Mouse (Mus musculus) urinary bladder, postnatal 10 days (tissue): ENCODE results near the gene Dzank1.

Experiments used
- DNase-seq: peaks from one replicate; pipeline ENCODE4 v3.0.0; 2022; ENCODE audit warnings: low spot score

The Dzank1 gene

GRCm38 (mm10) chr2:144465876-144466575, 61.2 kb downstream of the Dzank1 start:
- no peak for DNase-seq

- DNase-seq, result no peak
These were observed 62.1 kb downstream of the Dzank1 start for GRCm38 (mm10) chr2:144464799-144465760.

GRCm38 (mm10) chr2:144464182-144464581, 63.0 kb downstream of the Dzank1 start:
- no peak for DNase-seq

- DNase-seq, result peak; percentile 29
These were observed 68.0 kb downstream of the Dzank1 start for GRCm38 (mm10) chr2:144458975-144459754.

GRCm38 (mm10) chr2:144458355-144458754, 68.9 kb downstream of the Dzank1 start:
- DNase-seq, result no peak

- peak; percentile 19 for DNase-seq
These were observed 74.7 kb downstream of the Dzank1 start for GRCm38 (mm10) chr2:144452364-144453008.

- DNase-seq, result no peak
These were observed 76.8 kb downstream of the Dzank1 start for GRCm38 (mm10) chr2:144450378-144450777.

GRCm38 (mm10) chr2:144446360-144446999, 80.7 kb downstream of the Dzank1 start:
- DNase-seq, result no peak

GRCm38 (mm10) chr2:144441386-144441915, 85.8 kb downstream of the Dzank1 start:
- no peak for DNase-seq

- no peak for DNase-seq
These were observed 88.0 kb downstream of the Dzank1 start for GRCm38 (mm10) chr2:144439191-144439700.

GRCm38 (mm10) chr2:144438424-144438823, 88.8 kb downstream of the Dzank1 start:
- no peak for DNase-seq

GRCm38 (mm10) chr2:144435679-144436078, 91.5 kb downstream of the Dzank1 start:
- DNase-seq, result no peak

- no peak for DNase-seq
These were observed 95.9 kb downstream of the Dzank1 start for GRCm38 (mm10) chr2:144431286-144431825.

GRCm38 (mm10) chr2:144429171-144429570, 98.0 kb downstream of the Dzank1 start:
- DNase-seq, result no peak

GRCm38 (mm10) chr2:144428659-144429058, 98.6 kb downstream of the Dzank1 start:
- DNase-seq, result no peak

GRCm38 (mm10) chr2:144427852-144428251, 99.4 kb downstream of the Dzank1 start:
- DNase-seq, result no peak

GRCm38 (mm10) chr2:144425761-144426160, 101.5 kb downstream of the Dzank1 start:
- no peak for DNase-seq

GRCm38 (mm10) chr2:144422094-144422675, 105.0 kb downstream of the Dzank1 start:
- no peak for DNase-seq
